Mouse (Mus musculus) forebrain, postnatal 0 days (tissue): ENCODE measurements around the gene Slc4a5. TPM values are rescaled to one million over a fixed set of nuclear protein-coding genes. Genes with fewer than 3 reads are reported as not detected.

Experiments used
- ATAC-seq: fragments of 200-750 bp; cut with Nextera tagmentation; 2 replicates; pipeline ENCODE4 v1.8.0; 2017; ENCODE audit warnings: mild to moderate bottlenecking, moderate library complexity
- DNase-seq: peaks from one replicate; pipeline ENCODE4 v3.0.0-alpha.2; 2015
- H3K27ac ChIP-seq: fragments of 300-500 bp; sonication (generic); 2 replicates; pipeline ENCODE4 v1.5.1; 2014; ENCODE audit warnings: low read depth, mild to moderate bottlenecking, antibody characterized with exemption, low read length, moderate library complexity, mixed read lengths
- H3K27me3 ChIP-seq: fragments of 300-500 bp; sonication (generic); 2 replicates; pipeline ENCODE4 v1.6.1; 2014; ENCODE audit warnings: mild to moderate bottlenecking, low read length, mixed read lengths; ENCODE audit not compliant: insufficient read depth
- H3K36me3 ChIP-seq: fragments of 300-500 bp; sonication (generic); 2 replicates; pipeline ENCODE4 v1.6.1; 2014; ENCODE audit warnings: mild to moderate bottlenecking, moderate library complexity; ENCODE audit not compliant: insufficient read depth
- H3K4me1 ChIP-seq: fragments of 300-500 bp; sonication (generic); 2 replicates; pipeline ENCODE4 v1.6.1; 2014; ENCODE audit warnings: antibody characterized with exemption; ENCODE audit not compliant: insufficient read depth
- H3K4me2 ChIP-seq: fragments of 300-500 bp; sonication (generic); 2 replicates; pipeline ENCODE4 v1.6.1; 2014; ENCODE audit warnings: low read depth, mild to moderate bottlenecking, moderate library complexity
- H3K4me3 ChIP-seq: fragments of 300-500 bp; sonication (generic); 2 replicates; pipeline ENCODE4 v1.5.1; 2014; ENCODE audit warnings: low read depth, low read length, mixed read lengths
- H3K9ac ChIP-seq: fragments of 300-500 bp; sonication (generic); 2 replicates; pipeline ENCODE4 v1.6.1; 2014; ENCODE audit warnings: mild to moderate bottlenecking
- H3K9me3 ChIP-seq: fragments of 300-500 bp; sonication (generic); 2 replicates; pipeline ENCODE4 v1.6.1; 2016; ENCODE audit warnings: low read length
- CTCF ChIP-seq: sonication (generic); IDR thresholded peaks from 2 replicates; pipeline ENCODE4 v1.5.1; 2016; ENCODE audit warnings: antibody characterized with exemption, control low read depth, low read depth
- WGBS: fragments of 180-500 bp; shearing (Covaris S2); extraction: QIAGEN DNeasy Blood & Tissue Kit; methylation state at CpG from one replicate; pipeline ENCODE4 v1.1.7; 2014; 5-methylcytosine and 5-hydroxymethylcytosine counted together
- polyA plus RNA-seq: library from polyadenylated mRNA; unstranded; fragments of >200 nt; fragmentation: Nextera tagmentation; extraction: Ambion mirVana; gene quantifications from 2 replicates; pipeline ENCODE4 v1.2.1, GENCODE M21; 2015
- total RNA-seq: library from RNA; depleted of rRNA; stranded (reverse); fragments of >200 nt; gene quantifications from 2 replicates; pipeline ENCODE4 v1.2.3, GENCODE M21; 2014

Gene Slc4a5
- total and polyA plus RNA-seq, 2 experiments from 2014 or later, result 1.3 TPM

DNA sequence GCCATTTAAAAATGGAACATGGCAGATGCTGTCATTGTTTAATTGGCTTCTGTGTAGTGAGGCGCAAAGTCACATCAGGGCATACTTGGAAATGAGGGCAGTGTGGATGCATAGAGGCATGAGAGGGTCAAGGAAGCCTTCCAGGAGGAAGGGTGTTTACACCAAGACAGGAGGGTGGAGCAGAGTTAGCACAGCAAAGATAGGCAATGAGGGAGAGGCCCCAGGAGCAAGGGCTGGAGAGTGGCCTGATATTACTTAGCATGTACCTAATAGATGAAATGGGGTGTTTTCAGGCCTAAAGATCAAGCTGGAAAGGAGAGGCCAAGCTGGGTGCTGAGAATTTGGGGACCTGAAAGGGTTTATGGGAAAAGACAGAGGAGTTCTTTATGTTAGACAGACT, 26.4 kb downstream of the Slc4a5 start:
- 98% methylated on average over 1 of the region's 1 CpGs for WGBS
- no peak overlapping the region for H3K9ac ChIP-seq
- no peak overlapping the region for H3K4me2 ChIP-seq
- no peaks in the 10 kb centered on the region for H3K4me1 ChIP-seq
- no peak for DNase-seq
- H3K4me3 ChIP-seq, result no peak overlapping the region
- ATAC-seq, result no peak
- no peaks in the 10 kb centered on the region for H3K9me3 ChIP-seq
- TF ChIP-seq CTCF, result no peak
- H3K27ac ChIP-seq, result no peak overlapping the region
- no peaks in the 10 kb centered on the region for H3K27me3 ChIP-seq
- no peaks in the 10 kb centered on the region for H3K36me3 ChIP-seq

DNA sequence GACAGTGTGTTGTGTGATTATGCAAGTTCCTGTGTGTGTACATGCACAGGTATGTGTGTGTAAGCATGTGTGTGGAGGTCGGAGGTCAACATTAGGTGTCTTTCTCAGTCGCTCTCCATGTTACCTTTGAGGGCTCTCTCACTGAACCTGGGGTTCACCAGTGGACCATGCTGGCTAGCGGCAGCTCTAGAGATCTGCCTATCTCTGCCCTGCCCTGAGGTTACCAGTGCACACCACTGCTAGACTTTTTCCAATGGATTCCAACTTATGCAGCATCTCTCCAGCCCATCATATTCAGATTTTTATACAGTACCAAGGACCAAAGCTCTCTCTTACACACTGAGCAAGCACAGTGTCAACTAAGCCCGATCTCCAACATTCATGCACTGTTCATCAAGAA, 27.1 kb downstream of the Slc4a5 start:
- H3K4me2 ChIP-seq, result no peak overlapping the region
- no peak for ATAC-seq
- no peak overlapping the region for H3K4me3 ChIP-seq
- H3K4me1 ChIP-seq, result no peaks in the 10 kb centered on the region
- no peak overlapping the region for H3K9ac ChIP-seq
- H3K36me3 ChIP-seq, result no peaks in the 10 kb centered on the region
- no peak overlapping the region for H3K27ac ChIP-seq
- H3K9me3 ChIP-seq, result no peaks in the 10 kb centered on the region
- no peak for DNase-seq
- no peak for TF ChIP-seq CTCF
- H3K27me3 ChIP-seq, result no peaks in the 10 kb centered on the region
- 95% methylated on average over 4 of the region's 4 CpGs for WGBS

DNA sequence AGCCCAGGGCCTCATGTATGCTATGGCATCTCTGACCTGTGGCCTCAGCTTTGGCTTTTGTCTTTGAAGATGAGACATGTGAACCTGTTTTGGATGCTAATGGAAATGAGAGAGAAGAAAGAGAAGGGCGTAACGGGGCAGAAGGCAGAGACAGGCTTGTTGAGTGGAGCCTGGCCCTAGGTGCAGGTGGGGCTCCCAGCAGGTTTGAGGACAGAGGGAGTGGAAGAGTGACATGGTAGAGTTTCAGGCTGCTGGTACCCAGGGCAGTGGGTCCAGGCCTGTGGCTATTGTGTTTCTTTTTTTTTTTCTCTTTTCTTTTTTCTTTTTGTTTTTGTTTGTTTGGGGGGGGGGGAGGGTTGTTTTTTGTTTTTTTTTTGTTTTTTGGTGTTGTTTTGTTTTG, 27.5 kb downstream of the Slc4a5 start:
- ATAC-seq (no peak), DNase-seq (no peak)
- no peaks in the 10 kb centered on the region for H3K9me3 ChIP-seq
- WGBS, result 95% methylated on average over 2 of the region's 2 CpGs
- H3K36me3 ChIP-seq, result no peaks in the 10 kb centered on the region
- no peak overlapping the region for H3K9ac ChIP-seq
- H3K4me2 ChIP-seq, result no peak overlapping the region
- H3K27me3 ChIP-seq, result no peaks in the 10 kb centered on the region
- no peak for TF ChIP-seq CTCF
- H3K27ac ChIP-seq, result no peak overlapping the region
- H3K4me1 ChIP-seq, result no peaks in the 10 kb centered on the region
- H3K4me3 ChIP-seq, result no peak overlapping the region

DNA sequence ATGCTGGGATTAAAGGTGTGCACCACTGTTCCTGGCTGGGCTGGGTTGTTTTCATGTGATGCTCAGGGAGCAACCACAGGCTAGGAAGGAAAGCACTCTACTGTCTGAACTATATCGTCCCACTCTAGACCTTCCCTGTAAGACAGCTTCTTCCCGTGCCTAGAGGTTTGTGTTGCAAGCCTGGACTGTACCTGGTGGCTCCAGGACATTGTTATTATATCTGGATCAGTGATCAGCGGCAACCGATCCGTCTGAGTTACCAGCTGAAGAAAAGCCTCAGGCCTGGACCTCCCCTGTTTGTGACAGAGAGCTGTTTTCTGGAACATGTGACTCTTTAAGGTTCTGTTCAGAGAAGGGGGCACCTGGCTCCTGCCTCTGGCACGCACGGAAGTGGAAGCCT, 34.6 kb downstream of the Slc4a5 start:
- Histone ChIP-seq H3K4me2 (no peak overlapping the region), H3K9ac (no peak overlapping the region), H3K27me3 (no peaks in the 10 kb centered on the region), H3K4me1 (no peaks in the 10 kb centered on the region), H3K9me3 (no peaks in the 10 kb centered on the region), H3K4me3 (no peak overlapping the region), H3K36me3 (no peaks in the 10 kb centered on the region), H3K27ac (no peak overlapping the region)
- TF ChIP-seq CTCF, result no peak
- no peak for DNase-seq
- ATAC-seq, result no peak
- 50% methylated on average over 7 of the region's 7 CpGs for WGBS

DNA sequence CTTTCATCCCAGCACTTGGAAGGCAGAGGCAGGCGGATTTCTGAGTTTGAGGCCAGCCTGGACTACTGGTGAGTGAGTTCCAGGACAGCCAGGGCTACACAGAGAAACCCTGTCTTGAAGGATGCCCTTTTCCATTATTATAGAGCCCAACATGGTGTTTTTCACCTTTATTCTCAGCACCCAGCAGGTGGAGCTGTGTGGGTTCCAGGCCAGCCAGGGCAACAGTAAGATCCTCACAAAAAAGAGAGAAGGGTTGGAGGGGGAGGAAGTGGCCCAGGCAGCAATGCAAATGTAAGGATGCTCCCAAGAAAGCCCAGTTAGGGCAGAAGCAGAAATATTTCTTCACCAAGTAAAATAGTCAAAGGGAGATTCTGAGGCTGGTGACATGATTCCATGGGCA, 44.9 kb downstream of the Slc4a5 start:
- Histone ChIP-seq H3K36me3 (no peaks in the 10 kb centered on the region), H3K4me2 (no peak overlapping the region), H3K4me3 (no peak overlapping the region), H3K4me1 (no peaks in the 10 kb centered on the region), H3K27ac (no peak overlapping the region), H3K9ac (no peak overlapping the region), H3K27me3 (no peaks in the 10 kb centered on the region), H3K9me3 (no peaks in the 10 kb centered on the region)
- TF ChIP-seq CTCF, result no peak
- 82% methylated on average over 1 of the region's 1 CpGs for WGBS
- ATAC-seq, result no peak
- no peak for DNase-seq

DNA sequence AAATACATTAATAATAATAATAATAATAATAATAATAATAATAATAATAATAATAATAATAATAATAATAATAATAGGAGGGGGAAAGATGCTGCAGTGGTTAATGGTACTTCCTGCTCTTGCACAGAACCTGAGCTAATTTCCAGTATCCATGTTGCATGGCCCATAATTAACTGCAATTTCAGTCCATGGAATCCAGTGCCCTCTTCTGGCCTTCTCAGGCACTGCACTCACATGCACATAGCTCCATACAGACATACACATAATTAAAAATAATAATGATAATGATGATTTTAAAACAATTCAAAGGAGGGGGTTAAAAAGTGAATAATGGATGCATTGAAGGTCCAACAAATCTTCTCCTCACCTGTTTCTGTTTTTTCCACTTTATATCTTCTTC, 45.6 kb downstream of the Slc4a5 start:
- Histone ChIP-seq H3K4me2 (no peak overlapping the region), H3K4me1 (no peaks in the 10 kb centered on the region), H3K9me3 (no peaks in the 10 kb centered on the region), H3K36me3 (no peaks in the 10 kb centered on the region), H3K27ac (no peak overlapping the region), H3K9ac (no peak overlapping the region), H3K4me3 (no peak overlapping the region), H3K27me3 (no peaks in the 10 kb centered on the region)
- ATAC-seq (no peak), DNase-seq (peak; percentile 21)
- peak; percentile 64 for TF ChIP-seq CTCF

DNA sequence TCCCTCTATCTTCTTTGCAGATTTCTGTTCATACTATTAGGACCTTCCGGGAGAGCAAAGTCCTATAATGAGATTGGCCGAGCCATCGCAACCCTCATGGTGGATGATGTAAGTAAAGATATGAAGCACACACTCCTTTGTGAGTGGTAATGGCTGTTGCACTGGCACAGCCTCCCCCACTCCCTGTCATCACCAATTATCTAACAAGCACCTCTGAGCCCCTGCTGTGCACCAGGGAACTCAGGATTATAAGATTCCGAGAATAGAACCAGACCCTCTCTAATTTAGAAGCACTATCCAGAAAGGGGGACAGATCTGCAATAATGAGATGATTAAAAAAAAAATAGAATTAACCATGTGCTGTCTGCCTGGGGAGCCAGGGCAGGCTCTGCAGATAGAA, 46.0 kb downstream of the Slc4a5 start:
- Histone ChIP-seq H3K9ac (no peak overlapping the region), H3K36me3 (no peaks in the 10 kb centered on the region), H3K4me2 (no peak overlapping the region), H3K4me1 (no peaks in the 10 kb centered on the region), H3K27me3 (no peaks in the 10 kb centered on the region), H3K9me3 (no peaks in the 10 kb centered on the region), H3K4me3 (no peak overlapping the region), H3K27ac (no peak overlapping the region)
- no peak for DNase-seq
- 69% methylated on average over 4 of the region's 4 CpGs for WGBS
- TF ChIP-seq CTCF, result no peak
- no peak for ATAC-seq

DNA sequence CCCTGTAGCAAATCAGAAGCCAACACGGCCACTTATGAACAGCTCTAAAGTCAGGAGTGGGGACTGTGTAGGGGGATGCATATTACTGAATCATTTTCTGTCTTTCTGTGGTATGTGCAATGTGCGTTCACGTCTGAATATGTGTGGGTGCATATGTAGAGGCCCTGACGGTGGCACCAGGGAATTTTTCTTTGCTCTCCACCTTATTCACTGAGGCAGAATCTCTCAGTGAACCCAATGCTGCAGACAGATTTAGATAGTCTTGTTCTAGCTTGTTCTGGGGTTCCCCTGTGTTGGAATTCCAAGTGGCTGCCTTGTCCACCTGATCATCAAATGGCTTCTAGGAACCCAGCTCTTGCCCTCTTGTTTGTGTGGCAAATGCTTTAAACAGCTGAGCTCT, 48.0 kb downstream of the Slc4a5 start:
- Histone ChIP-seq H3K9ac (peak overlapping the region; percentile 22; the same call in 1 of the 2 replicates), H3K27ac (peak overlapping the region; percentile 92), H3K4me3 (peak overlapping the region; percentile 47), H3K36me3 (no peaks in the 10 kb centered on the region), H3K4me1 (no peaks in the 10 kb centered on the region), H3K4me2 (peak overlapping the region; percentile 60), H3K9me3 (no peaks in the 10 kb centered on the region), H3K27me3 (no peaks in the 10 kb centered on the region)
- TF ChIP-seq CTCF, result no peak
- DNase-seq (peak; percentile 54), ATAC-seq (peak; percentile 12; the same call in 1 of the 2 replicates)
- 39% methylated on average over 4 of the region's 4 CpGs for WGBS
